Mouse (Mus musculus): ENCODE results near the gene Creb5.

Creb5 gene

GRCm38 (mm10) chr6:53592230-53592629, 305.2 kb downstream of the Creb5 start:
- DNase-seq (ENCODE audit: low spot score in 2 of 2): no peak

GRCm38 (mm10) chr6:53593603-53594002, 306.5 kb downstream of the Creb5 start:
- DNase-seq (ENCODE audit: low spot score in 2 of 2): no peak

GRCm38 (mm10) chr6:53594316-53594715, 307.2 kb downstream of the Creb5 start:
- DNase-seq (ENCODE audit: low spot score in 2 of 2): no peak

- no peak for DNase-seq (ENCODE audit: low spot score in 2 of 2)
Measured at GRCm38 (mm10) chr6:53596402-53596801, 309.3 kb downstream of the Creb5 start.

GRCm38 (mm10) chr6:53603041-53603440, 316.0 kb downstream of the Creb5 start:
- no peak for DNase-seq (ENCODE audit: low spot score in 2 of 2)

- DNase-seq (ENCODE audit: low spot score in 2 of 2): no peak
Measured at GRCm38 (mm10) chr6:53603695-53604094, 316.6 kb downstream of the Creb5 start.

GRCm38 (mm10) chr6:53604386-53604785, 317.3 kb downstream of the Creb5 start:
- no peak for DNase-seq (ENCODE audit: low spot score in 2 of 2)

- no peak for DNase-seq (ENCODE audit: low spot score in 2 of 2)
Measured at GRCm38 (mm10) chr6:53605184-53605583, 318.1 kb downstream of the Creb5 start.

GRCm38 (mm10) chr6:53611451-53611945, 324.4 kb downstream of the Creb5 start:
- no peak for DNase-seq (ENCODE audit: low spot score in 2 of 2)

- DNase-seq (ENCODE audit: low spot score in 2 of 2): no peak
Measured at GRCm38 (mm10) chr6:53612681-53613080, 325.6 kb downstream of the Creb5 start.

- DNase-seq (ENCODE audit: low spot score in 2 of 2): no peak
Measured at GRCm38 (mm10) chr6:53615440-53616211, 328.6 kb downstream of the Creb5 start.

- DNase-seq (ENCODE audit: low spot score in 2 of 2): no peak
Measured at GRCm38 (mm10) chr6:53618164-53618563, 331.1 kb downstream of the Creb5 start.

GRCm38 (mm10) chr6:53619676-53620075, 332.6 kb downstream of the Creb5 start:
- DNase-seq (ENCODE audit: low spot score in 2 of 2): no peak

- no peak for DNase-seq (ENCODE audit: low spot score in 2 of 2)
Measured at GRCm38 (mm10) chr6:53621295-53621694, 334.2 kb downstream of the Creb5 start.

GRCm38 (mm10) chr6:53624455-53625276, 337.6 kb downstream of the Creb5 start:
- DNase-seq (ENCODE audit: low spot score in 2 of 2): no peak

- DNase-seq (ENCODE audit: low spot score in 2 of 2): no peak
Measured at GRCm38 (mm10) chr6:53626044-53626443, 339.0 kb downstream of the Creb5 start.

- DNase-seq (ENCODE audit: low spot score in 2 of 2): no peak
Measured at GRCm38 (mm10) chr6:53628714-53629113, 341.6 kb downstream of the Creb5 start.

GRCm38 (mm10) chr6:53635453-53635852, 348.4 kb downstream of the Creb5 start:
- no peak for DNase-seq (ENCODE audit: low spot score in 2 of 2)

GRCm38 (mm10) chr6:53637356-53638351, 350.6 kb downstream of the Creb5 start:
- no peak for DNase-seq (ENCODE audit: low spot score in 2 of 2)

GRCm38 (mm10) chr6:53641633-53642605, 354.8 kb downstream of the Creb5 start:
- DNase-seq (ENCODE audit: low spot score in 2 of 2): no peak
